8 mouse cellular contexts compared by ENCODE assay signal in the genomic region with DNA sequence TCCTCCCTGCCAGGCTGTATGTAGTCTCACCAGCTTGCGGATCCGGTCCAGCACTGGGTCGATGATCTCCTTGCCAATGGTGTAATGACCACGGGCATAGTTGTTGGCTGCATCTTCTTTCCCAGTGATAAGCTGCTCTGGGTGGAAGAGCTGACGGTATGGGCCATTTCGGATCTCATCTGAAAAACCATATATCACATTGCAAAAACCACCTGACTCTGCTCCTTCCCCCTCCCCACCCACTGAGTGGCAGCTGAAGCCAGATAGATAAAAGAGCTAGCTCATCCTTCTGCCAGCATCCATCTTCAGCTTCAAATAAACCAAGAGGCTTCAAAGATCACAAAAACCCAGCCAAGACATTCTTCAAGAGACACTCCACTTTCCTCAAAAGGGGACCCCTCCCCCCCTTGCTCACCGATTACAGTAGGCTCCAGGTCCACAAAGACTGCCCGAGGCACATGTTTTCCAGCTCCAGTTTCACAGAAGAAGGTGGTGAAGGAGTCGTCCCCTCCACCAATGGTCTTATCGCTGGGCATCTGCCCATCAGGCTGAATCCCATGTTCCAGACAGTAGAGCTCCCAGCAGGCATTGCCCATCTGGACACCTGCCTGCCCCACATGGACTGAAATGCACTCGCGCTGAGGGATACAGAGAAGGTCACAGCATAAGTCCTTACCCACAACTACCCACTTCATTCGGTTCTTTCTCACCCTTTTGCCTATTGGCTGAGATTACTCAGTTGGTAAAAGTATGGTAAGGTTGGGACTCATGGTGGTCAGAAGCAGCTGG. TPM values are rescaled to one million over a fixed set of nuclear protein-coding genes. Genes with fewer than 3 reads are reported as not detected.
DNase-seq lines count a peak whose midpoint lies in the region; ATAC-seq and TF ChIP-seq lines count a peak whose summit lies in the region.

No protein-coding gene starts in this region.

- H3K27me3 ChIP-seq in embryonic facial prominence, embryonic 13.5 days, result peaks cover 64% of the 10 kb centered on the region
- H3K27me3 ChIP-seq in embryonic facial prominence, embryonic 10.5 days (replicated peaks; ENCODE audit: low read depth, poor library complexity, severe bottlenecking), result peaks cover 69% of the 10 kb centered on the region
- H3K27me3 ChIP-seq in E14TG2a.4 (ENCODE audit: insufficient read depth, low read length), result peaks cover 16% of the 10 kb centered on the region
- H3K27me3 ChIP-seq in midbrain, embryonic 16.5 days (ENCODE audit: control insufficient read depth, insufficient read depth, low read depth, low read length), result peaks cover 36% of the 10 kb centered on the region
- H3K27me3 ChIP-seq in hindbrain, embryonic 11.5 days (ENCODE audit: control insufficient read depth, insufficient read depth, low read length), result peaks cover 46% of the 10 kb centered on the region

- no peak for TF ChIP-seq CTCF in E14TG2a.4 (conservative IDR thresholded peaks at IDR 0.05; ENCODE audit: low read length)

- H3K36me3 ChIP-seq in embryonic facial prominence, embryonic 13.5 days, result peaks cover 39% of the 10 kb centered on the region
- peaks cover 42% of the 10 kb centered on the region for H3K36me3 ChIP-seq in embryonic facial prominence, embryonic 10.5 days (replicated peaks)
- peaks cover 60% of the 10 kb centered on the region for H3K36me3 ChIP-seq in E14TG2a.4 (ENCODE audit: insufficient read depth, low read length)
- H3K36me3 ChIP-seq in midbrain, embryonic 16.5 days (ENCODE audit: control insufficient read depth, insufficient read depth, low read length), result peaks cover 9% of the 10 kb centered on the region
- 0 out of 2 replicates have a peak, but pooled peaks cover 2% of the 10 kb centered on the region for H3K36me3 ChIP-seq in hindbrain, embryonic 11.5 days (ENCODE audit: control insufficient read depth, insufficient read depth, low read length)

- H3K27ac ChIP-seq in embryonic facial prominence, embryonic 13.5 days, result no peak overlapping the region
- no peak overlapping the region for H3K27ac ChIP-seq in embryonic facial prominence, embryonic 10.5 days (replicated peaks)
- H3K27ac ChIP-seq in midbrain, embryonic 16.5 days (ENCODE audit: low read length), result no peak overlapping the region
- H3K27ac ChIP-seq in hindbrain, embryonic 11.5 days (ENCODE audit: low read depth, low read length), result no peak overlapping the region

- no peak for DNase-seq in embryonic facial prominence, embryonic 10.5 days (ENCODE audit: low spot score)
- peak; percentile 78 to 79 for DNase-seq in heart, adult 18-20 months
- peak; percentile 80 for DNase-seq in liver
- DNase-seq in right cerebral cortex, postnatal 4 days, result no peak
- no peak for DNase-seq in hindbrain, embryonic 11.5 days (ENCODE audit: low spot score)

- 0 out of 2 replicates have a peak overlapping the region, but pooled peaks have one; percentile 97 for H3K4me2 ChIP-seq in embryonic facial prominence, embryonic 13.5 days
- no peak overlapping the region for H3K4me2 ChIP-seq in midbrain, embryonic 16.5 days (ENCODE audit: low read length)
- no peak overlapping the region for H3K4me2 ChIP-seq in hindbrain, embryonic 11.5 days (replicated peaks; ENCODE audit: low read depth, low read length)

- 72% methylated on average over 13 of the region's 13 CpGs for WGBS in embryonic facial prominence, embryonic 13.5 days
- WGBS in embryonic facial prominence, embryonic 10.5 days, result 79% methylated on average over 13 of the region's 13 CpGs
- 83% methylated on average over 13 of the region's 13 CpGs for WGBS in midbrain, embryonic 16.5 days
- 83% methylated on average over 13 of the region's 13 CpGs for WGBS in hindbrain, embryonic 11.5 days

- H3K9ac ChIP-seq in embryonic facial prominence, embryonic 13.5 days, result no peak overlapping the region
- no peak overlapping the region for H3K9ac ChIP-seq in midbrain, embryonic 16.5 days (ENCODE audit: low read depth, low read length)
- H3K9ac ChIP-seq in hindbrain, embryonic 11.5 days (ENCODE audit: low read depth, low read length), result no peak overlapping the region

- ATAC-seq in embryonic facial prominence, embryonic 13.5 days (ENCODE audit: insufficient number of reproducible peaks, insufficient read depth, low FRiP score, low TSS enrichment, low read depth), result no peak
- ATAC-seq in midbrain, embryonic 16.5 days, result no peak
- no peak for ATAC-seq in hindbrain, embryonic 11.5 days (ENCODE audit: low FRiP score)

- peaks cover 27% of the 10 kb centered on the region for H3K4me1 ChIP-seq in embryonic facial prominence, embryonic 13.5 days
- peaks cover 36% of the 10 kb centered on the region for H3K4me1 ChIP-seq in embryonic facial prominence, embryonic 10.5 days
- H3K4me1 ChIP-seq in E14TG2a.4 (replicated peaks; ENCODE audit: low read depth, low read length), result peaks cover 95% of the 10 kb centered on the region
- H3K4me1 ChIP-seq in midbrain, embryonic 16.5 days (ENCODE audit: control insufficient read depth, insufficient read depth, low read length), result peaks cover 22% of the 10 kb centered on the region
- H3K4me1 ChIP-seq in hindbrain, embryonic 11.5 days (replicated peaks; ENCODE audit: control insufficient read depth, insufficient read depth, low read length), result peaks cover 7% of the 10 kb centered on the region

- no peaks in the 10 kb centered on the region for H3K9me3 ChIP-seq in embryonic facial prominence, embryonic 13.5 days
- H3K9me3 ChIP-seq in embryonic facial prominence, embryonic 10.5 days, result no peaks in the 10 kb centered on the region
- no peaks in the 10 kb centered on the region for H3K9me3 ChIP-seq in E14TG2a.4 (ENCODE audit: low read length)
- H3K9me3 ChIP-seq in midbrain, embryonic 16.5 days (replicated peaks; ENCODE audit: control insufficient read depth, low read length, poor library complexity, severe bottlenecking), result no peaks in the 10 kb centered on the region
- H3K9me3 ChIP-seq in hindbrain, embryonic 11.5 days (ENCODE audit: control insufficient read depth, low read length), result no peaks in the 10 kb centered on the region

- no peak overlapping the region for H3K4me3 ChIP-seq in embryonic facial prominence, embryonic 13.5 days
- no peak overlapping the region for H3K4me3 ChIP-seq in embryonic facial prominence, embryonic 10.5 days
- H3K4me3 ChIP-seq in E14TG2a.4 (replicated peaks; ENCODE audit: low read length), result peak overlapping the region; percentile 91
- H3K4me3 ChIP-seq in midbrain, embryonic 16.5 days (ENCODE audit: low read depth, low read length), result no peak overlapping the region
- H3K4me3 ChIP-seq in hindbrain, embryonic 11.5 days (ENCODE audit: low read depth, low read length), result no peak overlapping the region

RNA-seq across cellular contexts. Expression of gene Tuba4a, which starts 2.7 kb away (rescaled TPM):
- 17.1 and 23.2 TPM in 2 replicates for polyA plus RNA-seq in embryonic facial prominence, embryonic 13.5 days (2015; fragmentation: Nextera tagmentation; extraction: Ambion mirVana)
- 14.6 and 16.3 TPM in 2 replicates for polyA plus RNA-seq in embryonic facial prominence, embryonic 10.5 days (2016; fragmentation: Nextera tagmentation; extraction: Ambion mirVana)
- total RNA-seq in heart, adult 18-20 months (2021), result 1,000 to 10,000 TPM in 1 of 2 experiments, 100 to 1,000 TPM in 1; 973 to 1,125 TPM
- 11.2 and 22.2 TPM in 2 replicates for polyA plus RNA-seq in midbrain, embryonic 16.5 days (2015; fragmentation: Nextera tagmentation; extraction: Ambion mirVana)
- polyA plus RNA-seq in hindbrain, embryonic 11.5 days (2014; fragmentation: Nextera tagmentation; extraction: Ambion mirVana), result 10.7 and 12.4 TPM in 2 replicates

RNA-seq across cellular contexts. Expression of gene Stk16, which starts 6.4 kb away (rescaled TPM):
- 133 and 141 TPM in 2 replicates for polyA plus RNA-seq in embryonic facial prominence, embryonic 13.5 days (2015; fragmentation: Nextera tagmentation; extraction: Ambion mirVana)
- polyA plus RNA-seq in embryonic facial prominence, embryonic 10.5 days (2016; fragmentation: Nextera tagmentation; extraction: Ambion mirVana), result 139 and 145 TPM in 2 replicates
- total RNA-seq in heart, adult 18-20 months (2021), result 10 to 100 TPM; 35.8 to 36.5 TPM
- polyA plus RNA-seq in midbrain, embryonic 16.5 days (2015; fragmentation: Nextera tagmentation; extraction: Ambion mirVana), result 147 and 154 TPM in 2 replicates
- polyA plus RNA-seq in hindbrain, embryonic 11.5 days (2014; fragmentation: Nextera tagmentation; extraction: Ambion mirVana), result 110 and 125 TPM in 2 replicates

RNA-seq across cellular contexts. Expression of gene Glb1l, which starts 6.4 kb away (rescaled TPM):
- 21.9 and 23.3 TPM in 2 replicates for polyA plus RNA-seq in embryonic facial prominence, embryonic 13.5 days (2015; fragmentation: Nextera tagmentation; extraction: Ambion mirVana)
- polyA plus RNA-seq in embryonic facial prominence, embryonic 10.5 days (2016; fragmentation: Nextera tagmentation; extraction: Ambion mirVana), result 13.3 and 14.5 TPM in 2 replicates
- total RNA-seq in heart, adult 18-20 months (2021), result 1 to 10 TPM; 2.0 to 2.5 TPM
- 23.0 and 25.4 TPM in 2 replicates for polyA plus RNA-seq in midbrain, embryonic 16.5 days (2015; fragmentation: Nextera tagmentation; extraction: Ambion mirVana)
- 18.0 and 19.5 TPM in 2 replicates for polyA plus RNA-seq in hindbrain, embryonic 11.5 days (2014; fragmentation: Nextera tagmentation; extraction: Ambion mirVana)

RNA-seq across cellular contexts. Expression of gene A630095N17Rik, which starts 14.9 kb away (rescaled TPM):
- not detected in 2 replicates for polyA plus RNA-seq in embryonic facial prominence, embryonic 13.5 days (2015; fragmentation: Nextera tagmentation; extraction: Ambion mirVana)
- not detected in 2 replicates for polyA plus RNA-seq in embryonic facial prominence, embryonic 10.5 days (2016; fragmentation: Nextera tagmentation; extraction: Ambion mirVana)
- total RNA-seq in heart, adult 18-20 months (2021), result not detected
- not detected in 2 replicates for polyA plus RNA-seq in midbrain, embryonic 16.5 days (2015; fragmentation: Nextera tagmentation; extraction: Ambion mirVana)
- not detected in 2 replicates for polyA plus RNA-seq in hindbrain, embryonic 11.5 days (2014; fragmentation: Nextera tagmentation; extraction: Ambion mirVana)

RNA-seq across cellular contexts. Expression of gene Dnajb2, which starts 19.2 kb away (rescaled TPM):
- 36.6 and 47.8 TPM in 2 replicates for polyA plus RNA-seq in embryonic facial prominence, embryonic 13.5 days (2015; fragmentation: Nextera tagmentation; extraction: Ambion mirVana)
- 27.0 and 27.5 TPM in 2 replicates for polyA plus RNA-seq in embryonic facial prominence, embryonic 10.5 days (2016; fragmentation: Nextera tagmentation; extraction: Ambion mirVana)
- total RNA-seq in heart, adult 18-20 months (2021), result 100 to 1,000 TPM; 123 to 127 TPM
- 79.4 and 84.3 TPM in 2 replicates for polyA plus RNA-seq in midbrain, embryonic 16.5 days (2015; fragmentation: Nextera tagmentation; extraction: Ambion mirVana)
- 17.8 and 21.4 TPM in 2 replicates for polyA plus RNA-seq in hindbrain, embryonic 11.5 days (2014; fragmentation: Nextera tagmentation; extraction: Ambion mirVana)

Comparison
In these comparisons a context has a peak if more than half of its experiments do, and no peak if none do; other contexts are left out.
1. DNase-seq: peak in heart, adult 18-20 months (2 of 2) and liver (single experiment); none in embryonic facial prominence, embryonic 10.5 days (single experiment), right cerebral cortex, postnatal 4 days (single experiment) and hindbrain, embryonic 11.5 days (single experiment).